Mouse (Mus musculus) forebrain, embryonic 10.5 days (tissue): ENCODE measurements at regions not wholly inside any gene's neighbourhood (a gene's known extent, or its start where the extent isn't known, plus 50 kb on each side); places are given as distances from the start of the nearest gene placed in this dataset.
"Not testable (repeated sequence)": the region's sequence is repeated elsewhere in the genome, so short reads cannot be mapped to it uniquely, and the experiment has no call there.

Experiments used
- DNase-seq: peaks from one replicate; pipeline ENCODE4 v3.0.0-alpha.2; 2017; ENCODE audit warnings: low spot score; ENCODE audit errors: extremely low spot score
- H3K27ac ChIP-seq: fragments of 300-500 bp; sonication (generic); 2 replicates; pipeline ENCODE4 v1.5.1; 2016; ENCODE audit warnings: mild to moderate bottlenecking
- H3K27me3 ChIP-seq: fragments of 300-500 bp; sonication (generic); 2 replicates; pipeline ENCODE4 v1.6.1; 2016; ENCODE audit warnings: mild to moderate bottlenecking; ENCODE audit not compliant: poor library complexity, severe bottlenecking
- H3K36me3 ChIP-seq: fragments of 300-500 bp; sonication (generic); replicated peaks from 2 replicates; pipeline ENCODE4 v1.6.1; 2016; ENCODE audit warnings: mild to moderate bottlenecking, moderate library complexity
- H3K4me1 ChIP-seq: fragments of 300-500 bp; sonication (generic); 2 replicates; pipeline ENCODE4 v1.6.1; 2016
- H3K4me3 ChIP-seq: fragments of 300-500 bp; sonication (generic); 2 replicates; pipeline ENCODE4 v1.5.1; 2016; ENCODE audit warnings: mild to moderate bottlenecking, moderate library complexity
- H3K9me3 ChIP-seq: fragments of 300-500 bp; sonication (generic); 2 replicates; pipeline ENCODE4 v1.6.1; 2016; ENCODE audit warnings: mild to moderate bottlenecking, moderate library complexity
- WGBS: fragments of 180-500 bp; shearing (Covaris S2); methylation state at CpG from one replicate; pipeline ENCODE4 v1.1.7; 2016; 5-methylcytosine and 5-hydroxymethylcytosine counted together

DNA sequence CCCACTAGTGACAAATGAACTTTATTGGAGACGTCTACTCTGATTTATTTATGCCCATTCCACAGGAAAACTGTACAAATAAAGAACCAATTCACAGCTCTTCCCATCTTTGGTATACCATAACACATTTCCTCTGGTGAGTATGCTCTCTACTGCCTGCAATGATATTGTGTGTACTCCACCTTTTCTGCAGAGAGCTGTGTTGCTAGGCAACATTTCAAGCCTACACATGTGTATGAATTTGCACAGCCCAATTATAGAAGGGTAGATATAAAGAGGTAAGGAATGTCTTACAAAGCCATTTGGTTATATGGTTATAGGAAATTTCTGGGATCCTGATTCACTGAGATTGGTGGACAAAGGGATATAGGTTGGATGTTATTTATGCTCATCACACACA is 227.4 kb downstream of the 4931408C20Rik start:
- H3K9me3 ChIP-seq, result no peaks in the 10 kb centered on the region

DNA sequence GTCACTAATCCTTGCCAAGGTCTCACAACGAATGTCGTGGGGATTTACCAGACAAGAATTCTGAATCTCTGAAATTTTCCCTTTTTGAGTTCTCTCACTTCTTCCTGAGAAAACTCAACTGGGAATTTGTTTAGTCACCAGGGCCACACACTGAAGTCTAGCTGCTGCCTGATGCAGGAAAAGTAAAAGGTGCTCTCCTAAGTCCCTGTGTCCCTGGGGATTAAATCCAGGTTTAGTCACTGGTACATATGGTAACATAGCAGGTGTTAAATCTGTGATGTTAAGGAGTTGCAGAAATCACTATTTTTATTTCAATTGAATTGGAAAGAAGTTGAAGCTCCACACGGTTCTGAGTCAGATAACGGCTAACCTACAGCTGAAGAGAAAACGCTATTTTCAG is 260.9 kb downstream of the 4931408C20Rik start:
- H3K36me3 ChIP-seq, result no peaks in the 10 kb centered on the region
- DNase-seq, result no peak
- H3K9me3 ChIP-seq, result 0 out of 2 replicates have a peak, but pooled peaks cover 3% of the 10 kb centered on the region
- H3K4me3 ChIP-seq, result no peak overlapping the region
- H3K4me1 ChIP-seq, result no peaks in the 10 kb centered on the region
- no peaks in the 10 kb centered on the region for H3K27me3 ChIP-seq
- H3K27ac ChIP-seq, result no peak overlapping the region
- WGBS, result 87% methylated on average over 5 of the region's 5 CpGs

More for the DNA sequence above, 227.4 kb downstream of the 4931408C20Rik start:
- no peaks in the 10 kb centered on the region for H3K36me3 ChIP-seq
- no peak for DNase-seq
- H3K4me1 ChIP-seq, result no peaks in the 10 kb centered on the region
- no peaks in the 10 kb centered on the region for H3K27me3 ChIP-seq
- no peak overlapping the region for H3K4me3 ChIP-seq
- H3K27ac ChIP-seq, result no peak overlapping the region
- WGBS, result 95% methylated on average over 1 of the region's 1 CpGs

DNA sequence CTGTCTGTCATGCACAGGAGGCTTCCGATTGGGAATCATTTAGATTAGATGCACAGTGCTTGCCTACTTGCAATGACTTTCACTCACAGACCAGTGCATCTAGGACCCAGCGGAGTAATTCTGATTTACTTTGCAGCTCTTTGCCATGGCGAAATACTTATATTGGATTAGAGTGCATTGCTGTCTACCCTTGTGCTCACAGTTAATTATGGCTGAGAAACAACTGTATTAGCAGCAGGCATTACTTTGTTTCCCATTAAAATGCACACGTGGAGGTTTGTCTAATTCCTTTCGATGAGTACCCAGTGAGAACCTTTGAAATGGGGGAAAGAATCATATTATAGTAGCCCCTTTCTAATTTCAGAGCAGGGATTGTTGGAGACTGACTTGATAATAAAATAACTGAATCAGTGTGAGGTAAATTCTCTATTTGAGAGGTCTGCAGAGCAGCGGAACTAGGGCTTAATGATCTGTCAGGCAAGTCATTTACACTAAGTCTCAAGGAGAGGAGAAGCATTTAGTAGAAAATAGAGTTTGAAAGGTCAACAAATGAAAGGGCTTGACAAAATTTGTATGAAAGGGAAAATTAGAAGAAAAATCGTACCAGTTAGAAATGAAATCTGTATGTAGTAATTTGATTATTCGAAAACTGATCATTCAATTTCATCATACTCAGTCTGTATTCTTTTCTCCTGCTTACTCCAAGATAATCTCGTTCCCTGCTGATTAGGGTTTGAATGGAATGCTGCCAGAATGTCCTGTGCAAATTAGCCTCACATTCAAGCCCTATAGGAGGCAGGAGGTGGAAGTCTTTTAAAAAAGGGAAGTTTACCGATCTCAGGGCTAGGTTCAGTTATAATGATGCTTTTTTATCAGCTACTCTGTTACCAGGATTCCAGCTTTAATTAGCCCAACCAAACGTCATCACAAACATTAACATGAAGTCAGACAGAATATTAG is 299.0 kb downstream of the 4931408C20Rik start:
- Histone ChIP-seq H3K4me3 (no peak overlapping the region; the same call in 1 of the 2 replicates), H3K27me3 (no peaks in the 10 kb centered on the region), H3K27ac (no peak overlapping the region), H3K9me3 (no peaks in the 10 kb centered on the region), H3K4me1 (peaks cover 17% of the 10 kb centered on the region), H3K36me3 (no peaks in the 10 kb centered on the region)
- no peak for DNase-seq
- WGBS, result 16% methylated on average over 11 of the region's 11 CpGs

DNA sequence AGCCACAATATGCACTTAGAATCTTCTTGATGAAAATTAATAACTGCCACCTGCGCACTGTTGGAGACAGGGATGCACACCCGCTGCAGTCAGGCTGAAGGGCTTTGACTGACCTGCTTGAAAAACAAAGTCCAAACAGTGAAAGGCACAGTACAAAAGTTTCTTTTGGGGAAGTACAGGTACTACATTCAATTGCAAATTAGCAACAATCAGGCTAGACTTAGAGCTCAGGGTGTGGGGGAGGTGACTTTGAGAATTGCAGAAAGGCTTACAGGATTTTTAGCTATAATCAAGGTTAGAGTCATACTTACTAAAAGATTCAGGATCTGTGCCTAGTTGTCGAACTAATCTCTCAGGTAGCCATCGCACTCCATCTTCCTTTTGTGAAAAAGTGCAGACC is 346.7 kb downstream of the 4931408C20Rik start:
- 93% methylated on average over 4 of the region's 4 CpGs for WGBS
- H3K27ac ChIP-seq, result no peak overlapping the region
- no peaks in the 10 kb centered on the region for H3K4me1 ChIP-seq
- H3K36me3 ChIP-seq, result no peaks in the 10 kb centered on the region
- no peaks in the 10 kb centered on the region for H3K9me3 ChIP-seq
- DNase-seq, result no peak
- H3K4me3 ChIP-seq, result no peak overlapping the region
- H3K27me3 ChIP-seq, result no peaks in the 10 kb centered on the region

DNA sequence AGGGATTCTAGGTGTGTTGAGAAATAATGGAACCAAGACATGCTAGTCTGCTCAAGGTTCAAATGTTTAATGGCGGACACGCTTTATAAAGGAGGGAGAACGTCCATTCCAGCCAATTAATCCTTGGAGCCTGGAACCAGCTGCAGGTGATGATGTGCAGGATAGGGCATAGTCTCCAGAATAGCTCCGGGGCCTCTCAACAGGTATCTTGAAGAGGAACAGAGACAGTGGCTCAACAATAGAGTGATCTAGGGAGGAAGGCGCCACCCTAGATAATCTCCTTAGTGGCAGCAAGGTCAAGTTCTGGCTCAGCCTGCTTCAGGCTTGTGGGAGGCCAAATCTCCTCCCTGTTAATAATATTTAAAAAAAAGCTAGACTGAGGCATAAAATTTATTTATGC is 347.4 kb downstream of the 4931408C20Rik start:
- not testable (repeated sequence) for H3K4me1 ChIP-seq, H3K4me3 ChIP-seq, H3K27ac ChIP-seq, DNase-seq, H3K36me3 ChIP-seq, H3K9me3 ChIP-seq, H3K27me3 ChIP-seq
- 90% methylated on average over 5 of the region's 5 CpGs for whole genome bisulfite sequencing

DNA sequence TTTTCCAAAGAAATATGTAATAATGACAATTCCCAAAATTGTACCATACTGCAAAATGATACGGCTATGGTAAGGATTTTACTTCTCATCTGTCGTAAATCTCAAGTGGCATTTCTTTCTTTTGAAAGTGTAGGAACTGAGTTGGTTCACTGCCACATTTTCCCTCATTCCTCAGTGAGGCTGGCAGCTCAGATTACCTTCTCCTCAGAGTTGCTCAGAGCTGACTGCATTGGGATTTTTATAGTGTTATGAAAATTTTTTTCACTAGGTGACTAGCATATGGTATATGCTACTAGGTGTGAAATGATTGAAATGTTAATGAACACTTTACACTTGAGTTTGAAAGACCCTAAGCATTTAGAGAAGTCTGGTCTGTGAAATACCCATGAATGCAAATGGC is 397.7 kb downstream of the 4931408C20Rik start:
- Histone ChIP-seq H3K4me1 (no peaks in the 10 kb centered on the region), H3K27me3 (no peaks in the 10 kb centered on the region), H3K4me3 (no peak overlapping the region), H3K36me3 (no peaks in the 10 kb centered on the region), H3K9me3 (no peaks in the 10 kb centered on the region), H3K27ac (no peak overlapping the region)
- 97% methylated on average over 2 of the region's 2 CpGs for WGBS
- no peak for DNase-seq

DNA sequence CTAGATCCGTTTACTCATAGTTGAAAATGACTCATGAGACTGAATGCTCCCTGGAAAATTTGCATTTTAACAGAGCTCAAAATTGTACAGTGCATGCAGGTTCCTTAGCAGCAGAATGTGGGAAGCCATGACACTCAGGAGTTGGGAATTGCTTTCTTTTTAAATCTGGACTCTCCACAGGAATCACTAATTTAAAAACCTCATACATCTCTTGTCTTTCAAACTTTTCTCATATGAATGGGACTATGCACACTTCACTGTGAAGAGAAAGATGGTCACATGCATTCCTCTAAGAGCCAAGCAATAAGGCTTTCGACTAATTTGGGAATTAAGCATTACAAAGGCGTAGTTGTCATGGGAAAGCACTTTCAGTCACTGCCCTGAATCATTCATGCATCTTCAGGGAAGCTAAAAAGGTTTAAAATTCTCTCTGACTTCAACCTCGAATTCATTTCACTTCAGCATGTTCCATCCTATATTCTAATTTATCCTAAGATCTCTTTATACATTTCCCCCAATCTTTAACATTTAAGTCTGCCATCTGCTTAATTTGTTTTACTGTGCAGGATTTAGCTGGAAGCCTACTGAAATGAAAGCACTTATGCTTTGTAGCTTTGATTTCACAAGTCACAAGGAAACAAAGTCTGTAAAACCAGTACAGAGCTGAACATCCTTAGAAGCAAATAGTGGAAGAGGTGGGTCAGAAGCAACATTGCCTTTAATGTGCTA is 404.2 kb downstream of the 4931408C20Rik start:
- Histone ChIP-seq H3K9me3 (no peaks in the 10 kb centered on the region), H3K27ac (no peak overlapping the region), H3K27me3 (no peaks in the 10 kb centered on the region), H3K36me3 (no peaks in the 10 kb centered on the region), H3K4me1 (peaks cover 9% of the 10 kb centered on the region; the same call in 1 of the 2 replicates), H3K4me3 (no peak overlapping the region)
- no peak for DNase-seq
- 68% methylated on average over 4 of the region's 4 CpGs for WGBS

DNA sequence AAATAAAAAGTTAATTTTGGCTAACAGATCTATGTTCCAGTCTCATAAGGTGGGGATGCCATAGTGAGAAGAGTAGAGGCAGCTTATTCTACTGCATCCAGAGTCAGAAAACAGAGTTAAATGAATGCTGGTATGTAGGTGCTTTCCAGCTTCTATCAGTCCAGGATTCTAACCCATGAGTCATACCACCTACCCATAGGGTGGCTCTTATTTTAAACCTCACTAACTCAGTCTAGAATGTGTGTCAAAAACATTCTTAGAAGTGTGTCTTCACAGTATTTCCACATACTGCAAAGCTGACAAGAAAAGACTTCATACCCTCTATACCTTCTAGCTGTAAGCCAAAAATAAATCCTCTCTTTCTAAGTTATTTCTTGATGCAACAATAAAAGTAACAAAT is 410.7 kb downstream of the 4931408C20Rik start:
- no peak for DNase-seq

DNA sequence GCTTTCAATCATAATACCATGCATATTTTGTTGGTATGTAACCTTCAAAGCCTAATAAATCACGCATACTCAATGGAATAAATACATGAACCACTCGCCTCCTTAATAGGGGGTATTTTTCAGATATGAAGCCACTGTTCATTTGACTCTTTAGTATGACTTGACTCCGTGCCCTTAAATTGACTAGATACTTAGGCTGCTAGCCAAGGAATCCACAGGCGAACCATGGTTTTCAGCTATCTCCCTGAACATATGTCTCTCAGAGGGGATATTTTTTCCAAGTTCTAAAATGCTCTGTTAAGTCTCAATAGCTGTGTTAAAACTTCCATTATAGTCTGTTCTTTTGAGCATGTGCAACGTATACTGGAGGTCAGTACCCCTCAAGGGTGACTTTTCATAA is 413.8 kb upstream of the Adgrb3 start:
- 84% methylated on average over 5 of the region's 5 CpGs for WGBS
- no peak overlapping the region for H3K27ac ChIP-seq

More for the DNA sequence above, 410.7 kb downstream of the 4931408C20Rik start:
- no peaks in the 10 kb centered on the region for H3K27me3 ChIP-seq
- no peak overlapping the region for H3K4me3 ChIP-seq
- no peaks in the 10 kb centered on the region for H3K36me3 ChIP-seq
- no peak overlapping the region for H3K27ac ChIP-seq
- H3K4me1 ChIP-seq, result no peaks in the 10 kb centered on the region
- H3K9me3 ChIP-seq, result no peaks in the 10 kb centered on the region

DNA sequence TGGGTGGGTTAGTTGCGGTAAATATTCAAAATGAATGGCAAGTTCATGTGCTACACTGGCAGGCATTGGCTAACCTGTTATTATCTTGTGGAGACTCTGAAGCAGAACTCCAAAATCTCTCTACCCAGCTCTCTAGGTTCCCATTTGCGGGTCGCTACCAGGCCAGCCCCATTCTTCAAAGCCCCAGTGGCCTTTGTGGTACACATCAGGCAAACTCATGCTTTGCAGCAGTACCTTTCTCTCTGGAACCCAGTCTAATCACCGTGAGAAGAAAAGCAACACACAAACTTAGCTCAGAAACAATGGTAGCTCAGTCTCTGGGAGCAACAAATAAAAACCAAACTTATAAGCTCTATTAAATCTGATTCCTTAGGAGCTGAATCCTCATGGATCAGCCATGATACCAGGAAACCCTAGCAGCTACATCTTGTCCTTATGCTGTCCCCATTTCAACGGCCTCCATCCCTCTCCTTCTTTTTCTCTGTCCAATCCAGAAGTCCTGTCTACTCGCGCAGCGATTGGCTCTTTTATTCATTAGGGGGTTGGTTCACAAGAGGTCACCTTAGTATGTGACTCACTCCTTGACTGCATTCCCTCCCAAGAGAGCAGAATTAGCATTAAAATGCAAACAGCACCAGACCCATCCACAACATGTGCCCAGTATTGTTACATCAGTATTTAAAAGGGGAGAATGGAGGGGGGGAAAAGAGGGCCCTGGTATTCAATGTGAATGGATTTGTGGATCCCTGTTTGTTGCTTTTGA is 400.0 kb upstream of the Adgrb3 start:
- H3K4me3 ChIP-seq, result no peak overlapping the region
- 71% methylated on average over 8 of the region's 8 CpGs for WGBS
- no peaks in the 10 kb centered on the region for H3K27me3 ChIP-seq
- DNase-seq, result peak; percentile 14
- H3K4me1 ChIP-seq, result peaks cover 9% of the 10 kb centered on the region
- no peaks in the 10 kb centered on the region for H3K36me3 ChIP-seq
- H3K27ac ChIP-seq, result no peak overlapping the region
- no peaks in the 10 kb centered on the region for H3K9me3 ChIP-seq

More for the DNA sequence above, 413.8 kb upstream of the Adgrb3 start:
- no peak overlapping the region for H3K4me3 ChIP-seq
- no peak for DNase-seq
- H3K4me1 ChIP-seq, result no peaks in the 10 kb centered on the region
- no peaks in the 10 kb centered on the region for H3K9me3 ChIP-seq
- no peaks in the 10 kb centered on the region for H3K27me3 ChIP-seq
- no peaks in the 10 kb centered on the region for H3K36me3 ChIP-seq

DNA sequence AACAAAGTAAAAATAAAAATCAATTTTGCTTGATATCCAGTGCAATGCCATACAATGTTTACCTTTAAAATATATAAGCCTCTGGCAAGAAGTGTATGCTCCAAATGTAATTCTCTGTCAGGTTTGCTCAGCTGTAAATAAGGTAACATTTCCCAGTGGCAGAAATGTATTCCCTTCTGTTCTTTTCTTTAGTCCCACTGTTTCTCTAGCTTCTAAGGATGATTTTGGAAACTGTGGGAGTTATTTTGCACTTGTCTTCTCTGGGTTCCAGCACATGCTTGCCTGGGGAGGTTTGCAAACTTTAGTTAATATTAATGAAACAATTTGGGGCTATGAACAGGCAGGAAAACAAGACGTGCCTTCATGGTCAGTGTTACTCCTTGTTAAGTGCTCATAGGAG is 374.9 kb upstream of the Adgrb3 start:
- no peaks in the 10 kb centered on the region for H3K4me1 ChIP-seq
- H3K9me3 ChIP-seq, result no peaks in the 10 kb centered on the region
- DNase-seq, result no peak
- 81% methylated on average over 1 of the region's 1 CpGs for WGBS
- H3K4me3 ChIP-seq, result no peak overlapping the region
- no peaks in the 10 kb centered on the region for H3K36me3 ChIP-seq
- H3K27ac ChIP-seq, result no peak overlapping the region
- no peaks in the 10 kb centered on the region for H3K27me3 ChIP-seq
